Comparison of ENCODE assay signal across 21 mouse cellular contexts in the genomic region with DNA sequence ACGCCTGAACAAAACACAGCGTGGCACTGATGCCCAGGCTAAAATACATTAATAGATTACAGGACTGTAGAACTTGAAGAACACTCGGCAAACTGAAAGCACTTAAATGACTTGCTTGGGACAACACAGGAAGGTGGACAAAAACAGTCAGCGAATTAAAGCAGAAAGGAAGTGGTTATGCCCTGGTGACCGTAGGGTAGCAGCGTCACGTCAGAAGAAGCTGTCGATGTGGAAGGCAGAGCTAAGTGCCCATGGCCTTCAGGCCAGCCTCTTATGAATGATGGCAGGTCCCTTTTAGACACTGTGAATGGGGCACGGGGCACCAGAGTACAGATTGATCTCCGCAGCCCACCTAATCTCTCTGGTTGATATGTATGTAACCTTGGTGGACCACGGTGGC.
"Had no signal": no experiment of that assay in that cellular context is flagged by ENCODE, and none has a peak within 500 bp of the region (broad histone marks: within the 10 kb centered on the region; RNA-seq: fewer than 3 reads in every experiment).

No protein-coding gene starts in this region.

- H3K4me1 ChIP-seq: stomach, embryonic 15.5 days had no signal

- H3K27me3 ChIP-seq: liver, embryonic 12.5 days; midbrain, embryonic 12.5 days; midbrain, embryonic 15.5 days; neural tube, embryonic 13.5 days; neural tube, embryonic 15.5 days; stomach, embryonic 15.5 days had no signal

- H3K4me2 ChIP-seq: liver, embryonic 12.5 days; lung, embryonic 14.5 days; midbrain, embryonic 12.5 days; midbrain, embryonic 15.5 days; neural tube, embryonic 13.5 days; neural tube, embryonic 15.5 days; stomach, embryonic 15.5 days had no signal

- H3K9ac ChIP-seq: liver, embryonic 12.5 days; liver, embryonic 14.5 days; lung, embryonic 14.5 days; midbrain, embryonic 12.5 days; midbrain, embryonic 15.5 days; neural tube, embryonic 13.5 days; neural tube, embryonic 15.5 days; stomach, embryonic 15.5 days had no signal

- H3K27ac ChIP-seq: liver, embryonic 12.5 days; liver, embryonic 14.5 days; midbrain, embryonic 12.5 days; midbrain, embryonic 15.5 days; neural tube, embryonic 13.5 days; neural tube, embryonic 15.5 days; stomach, embryonic 15.5 days; stomach, postnatal 0 days had no signal

- ATAC-seq: liver, embryonic 12.5 days; midbrain, embryonic 15.5 days had no signal

- H3K4me3 ChIP-seq: liver, embryonic 12.5 days; midbrain, embryonic 12.5 days; midbrain, embryonic 15.5 days; myocyte; neural tube, embryonic 13.5 days; neural tube, embryonic 15.5 days; stomach, embryonic 15.5 days had no signal

- H3K9me3 ChIP-seq: liver, embryonic 12.5 days; midbrain, embryonic 12.5 days; midbrain, embryonic 15.5 days; neural tube, embryonic 13.5 days; neural tube, embryonic 15.5 days; stomach, embryonic 15.5 days had no signal

- DNase-seq: lung, adult 18-20 months; lung, embryonic 14.5 days; lung, postnatal 10 days; lung, postnatal 4 days; retina, postnatal 1 day; right cerebral cortex, adult 18-20 months; right cerebral cortex, postnatal 25 days; right cerebral cortex, postnatal 4 days; spleen, adult 18-20 months; thymus, adult 2 months; thymus, postnatal 25 days; thymus, postnatal 4 days had no signal

- H3K36me3 ChIP-seq: stomach, embryonic 15.5 days had no signal
